Mouse (Mus musculus) liver, embryonic 11.5 days (tissue): ENCODE measurements around the gene E2f3. TPM values are rescaled to one million over a fixed set of nuclear protein-coding genes. Genes with fewer than 3 reads are reported as not detected.

ENCODE experiments used
- ATAC-seq: fragments of 200-750 bp; cut with Nextera tagmentation; replicated peaks from 2 replicates; pipeline ENCODE4 v1.8.0; 2017; ENCODE audit warnings: moderate number of reproducible peaks, mild to moderate bottlenecking, moderate TSS enrichment, moderate library complexity; ENCODE audit not compliant: low FRiP score
- DNase-seq: peaks from one replicate; pipeline ENCODE4 v3.0.0-alpha.2; 2017; ENCODE audit warnings: low spot score
- H3K27ac ChIP-seq: fragments of 300-500 bp; sonication (generic); 2 replicates; pipeline ENCODE4 v1.5.1; 2014; ENCODE audit warnings: mild to moderate bottlenecking, low read depth, low read length, control low read depth
- H3K27me3 ChIP-seq: fragments of 300-500 bp; sonication (generic); replicated peaks from 2 replicates; pipeline ENCODE4 v1.6.1; 2014; ENCODE audit warnings: low read length, mixed read lengths; ENCODE audit not compliant: control insufficient read depth, insufficient read depth
- H3K36me3 ChIP-seq: fragments of 300-500 bp; sonication (generic); 2 replicates; pipeline ENCODE4 v1.6.1; 2014; ENCODE audit warnings: mild to moderate bottlenecking, low read length, moderate library complexity, mixed read lengths; ENCODE audit not compliant: control insufficient read depth, insufficient read depth
- H3K4me1 ChIP-seq: fragments of 300-500 bp; sonication (generic); replicated peaks from 2 replicates; pipeline ENCODE4 v1.6.1; 2014; ENCODE audit warnings: low read length, mixed read lengths; ENCODE audit not compliant: control insufficient read depth, insufficient read depth
- H3K4me2 ChIP-seq: fragments of 300-500 bp; sonication (generic); 2 replicates; pipeline ENCODE4 v1.6.1; 2014; ENCODE audit warnings: mild to moderate bottlenecking, control low read depth, moderate library complexity
- H3K4me3 ChIP-seq: fragments of 300-500 bp; sonication (generic); 2 replicates; pipeline ENCODE4 v1.5.1; 2014; ENCODE audit warnings: low read depth, low read length, control low read depth
- H3K9ac ChIP-seq: fragments of 300-500 bp; sonication (generic); 2 replicates; pipeline ENCODE4 v1.6.1; 2014; ENCODE audit warnings: low read depth, low read length, control low read depth
- H3K9me3 ChIP-seq: fragments of 300-500 bp; sonication (generic); 2 replicates; pipeline ENCODE4 v1.6.1; 2016; ENCODE audit warnings: low read length, inconsistent platforms, mixed read lengths; ENCODE audit not compliant: control insufficient read depth
- WGBS: fragments of 180-500 bp; shearing (Covaris S2); extraction: QIAGEN DNeasy Blood & Tissue Kit; methylation state at CpG from one replicate; pipeline ENCODE4 v1.1.7; 2014; 5-methylcytosine and 5-hydroxymethylcytosine counted together
- polyA plus RNA-seq: library from polyadenylated mRNA; unstranded; fragments of >200 nt; fragmentation: Nextera tagmentation; extraction: Ambion mirVana; gene quantifications from 2 replicates; pipeline ENCODE4 v1.2.1, GENCODE M21; 2014

The E2f3 gene
- polyA plus RNA-seq, 1 experiment from 2014 or later, result 13.5 TPM

- no peak overlapping the region for H3K4me2 ChIP-seq
- no peaks in the 10 kb centered on the region for H3K4me1 ChIP-seq
- H3K36me3 ChIP-seq, result no peaks in the 10 kb centered on the region
- no peak for DNase-seq
- no peaks in the 10 kb centered on the region for H3K27me3 ChIP-seq
- H3K4me3 ChIP-seq, result no peak overlapping the region
- no peak overlapping the region for H3K27ac ChIP-seq
- no peak overlapping the region for H3K9ac ChIP-seq
- ATAC-seq, result no peak
- no peaks in the 10 kb centered on the region for H3K9me3 ChIP-seq
- 74% methylated on average over 3 of the region's 3 CpGs for whole genome bisulfite sequencing
Measured at GRCm38 (mm10) chr13:30008738-30009137, 22.9 kb upstream of the E2f3 start.

- Histone ChIP-seq H3K9ac (no peak overlapping the region), H3K4me1 (no peaks in the 10 kb centered on the region), H3K36me3 (no peaks in the 10 kb centered on the region), H3K27me3 (no peaks in the 10 kb centered on the region), H3K4me3 (no peak overlapping the region), H3K4me2 (no peak overlapping the region), H3K9me3 (no peaks in the 10 kb centered on the region), H3K27ac (no peak overlapping the region)
- ATAC-seq (no peak), DNase-seq (no peak)
- WGBS, result 84% methylated on average over 3 of the region's 3 CpGs
Measured at GRCm38 (mm10) chr13:30005422-30005821, 19.6 kb upstream of the E2f3 start.

GRCm38 (mm10) chr13:30004849-30005248, 19.0 kb upstream of the E2f3 start:
- Histone ChIP-seq H3K4me3 (no peak overlapping the region), H3K36me3 (no peaks in the 10 kb centered on the region), H3K4me1 (no peaks in the 10 kb centered on the region), H3K4me2 (no peak overlapping the region), H3K9ac (no peak overlapping the region), H3K27me3 (no peaks in the 10 kb centered on the region), H3K27ac (no peak overlapping the region), H3K9me3 (no peaks in the 10 kb centered on the region)
- DNase-seq, result no peak
- WGBS, result 78% methylated on average over 5 of the region's 5 CpGs
- ATAC-seq, result no peak

DNA sequence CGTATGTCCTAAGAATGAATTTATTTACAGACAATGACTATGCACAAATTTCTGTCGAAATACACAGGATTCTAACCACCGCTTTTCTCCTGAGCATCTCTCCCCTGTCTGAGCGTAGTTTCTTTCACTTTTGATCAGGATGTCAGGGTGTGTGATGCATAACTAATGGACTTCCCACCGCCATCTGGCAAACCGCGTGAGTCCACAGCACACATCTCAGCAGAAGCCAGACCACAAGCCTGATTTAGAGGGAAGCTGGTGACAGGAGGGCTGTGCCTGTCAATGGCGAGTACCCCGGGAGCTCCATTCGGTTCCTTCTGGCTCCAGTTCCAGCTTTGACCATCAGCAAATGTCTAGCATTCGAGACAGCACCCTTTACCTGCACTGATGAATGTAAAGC, 17.3 kb upstream of the E2f3 start:
- no peak overlapping the region for H3K9ac ChIP-seq
- DNase-seq, result no peak
- no peaks in the 10 kb centered on the region for H3K4me1 ChIP-seq
- no peaks in the 10 kb centered on the region for H3K27me3 ChIP-seq
- no peaks in the 10 kb centered on the region for H3K9me3 ChIP-seq
- H3K36me3 ChIP-seq, result no peaks in the 10 kb centered on the region
- H3K27ac ChIP-seq, result no peak overlapping the region
- no peak overlapping the region for H3K4me3 ChIP-seq
- H3K4me2 ChIP-seq, result 0 out of 2 replicates have a peak overlapping the region, but pooled peaks have one; percentile 16
- no peak for ATAC-seq
- 48% methylated on average over 11 of the region's 11 CpGs for WGBS

DNA sequence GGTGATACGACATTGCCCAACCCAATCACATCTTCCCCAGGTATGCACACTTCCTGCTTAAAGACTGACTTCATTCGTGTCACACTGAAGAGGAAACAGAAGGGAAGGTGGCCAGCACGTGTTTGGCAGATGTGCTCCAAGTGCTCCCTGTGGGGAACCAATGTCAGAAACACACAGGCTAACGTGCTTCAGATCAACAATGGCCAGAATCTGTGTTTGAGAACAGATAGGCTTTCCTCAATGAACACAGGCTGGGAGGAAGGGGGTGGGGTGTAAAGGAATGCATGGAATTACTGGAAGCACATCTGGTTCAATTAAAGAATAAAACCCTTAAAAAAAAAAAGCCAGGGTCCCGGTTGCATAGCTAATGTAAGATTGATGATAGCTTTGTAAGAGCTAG, 15.2 kb upstream of the E2f3 start:
- Histone ChIP-seq H3K4me2 (no peak overlapping the region), H3K27me3 (no peaks in the 10 kb centered on the region), H3K9ac (no peak overlapping the region), H3K27ac (no peak overlapping the region), H3K4me1 (no peaks in the 10 kb centered on the region), H3K9me3 (no peaks in the 10 kb centered on the region), H3K36me3 (no peaks in the 10 kb centered on the region), H3K4me3 (no peak overlapping the region)
- ATAC-seq (no peak), DNase-seq (no peak)
- WGBS, result 40% methylated on average over 5 of the region's 5 CpGs

- no peaks in the 10 kb centered on the region for H3K27me3 ChIP-seq
- 88% methylated on average over 6 of the region's 6 CpGs for WGBS
- DNase-seq, result no peak
- H3K4me3 ChIP-seq, result no peak overlapping the region
- H3K4me2 ChIP-seq, result no peak overlapping the region
- ATAC-seq, result no peak
- H3K9ac ChIP-seq, result no peak overlapping the region
- no peaks in the 10 kb centered on the region for H3K9me3 ChIP-seq
- peaks cover under 1% of the 10 kb centered on the region; the same call in 1 of the 2 replicates for H3K4me1 ChIP-seq
- H3K27ac ChIP-seq, result no peak overlapping the region
- H3K36me3 ChIP-seq, result no peaks in the 10 kb centered on the region
Measured at GRCm38 (mm10) chr13:29987956-29988355, 2.1 kb upstream of the E2f3 start.

- no peak for ATAC-seq
- 15% methylated on average over 9 of the region's 9 CpGs for WGBS
- Histone ChIP-seq H3K4me3 (peak overlapping the region; percentile 98), H3K9me3 (no peaks in the 10 kb centered on the region), H3K27me3 (no peaks in the 10 kb centered on the region), H3K9ac (peak overlapping the region; percentile 64), H3K27ac (peak overlapping the region; percentile 73), H3K4me1 (peaks cover 10% of the 10 kb centered on the region), H3K4me2 (peak overlapping the region; percentile 79), H3K36me3 (no peaks in the 10 kb centered on the region)
- DNase-seq, result no peak
Measured at GRCm38 (mm10) chr13:29986756-29987120, 875 bp upstream of the E2f3 start.

- peak overlapping the region; percentile 98 for H3K4me3 ChIP-seq
- peaks cover 21% of the 10 kb centered on the region for H3K4me1 ChIP-seq
- H3K36me3 ChIP-seq, result no peaks in the 10 kb centered on the region
- DNase-seq (peak; percentile 71), ATAC-seq (no peak)
- H3K27me3 ChIP-seq, result no peaks in the 10 kb centered on the region
- peak overlapping the region; percentile 98 for H3K27ac ChIP-seq
- H3K4me2 ChIP-seq, result peak overlapping the region; percentile 82
- peak overlapping the region; percentile 100 for H3K9ac ChIP-seq
- WGBS, result under 1% methylated on average over 53 of the region's 62 CpGs
- H3K9me3 ChIP-seq, result no peaks in the 10 kb centered on the region
Measured at GRCm38 (mm10) chr13:29985101-29985854, 585 bp downstream of the E2f3 start.
